Mouse (Mus musculus) liver, embryonic 12.5 days (tissue): ENCODE data around the gene Aqp9. TPM values are rescaled to one million over a fixed set of nuclear protein-coding genes. Genes with fewer than 3 reads are reported as not detected.

Experiments
- ATAC-seq: fragments of 200-750 bp; cut with Nextera tagmentation; 2 replicates; pipeline ENCODE4 v1.8.0; 2017; ENCODE audit warnings: moderate number of reproducible peaks, mild to moderate bottlenecking, moderate library complexity
- H3K27ac ChIP-seq: fragments of 300-500 bp; sonication (generic); 2 replicates; pipeline ENCODE4 v1.5.1; 2016; ENCODE audit warnings: mild to moderate bottlenecking
- H3K27me3 ChIP-seq: fragments of 300-500 bp; sonication (generic); replicated peaks from 2 replicates; pipeline ENCODE4 v1.6.1; 2016; ENCODE audit warnings: mild to moderate bottlenecking, moderate library complexity
- H3K36me3 ChIP-seq: fragments of 300-500 bp; sonication (generic); 2 replicates; pipeline ENCODE4 v1.6.1; 2016; ENCODE audit warnings: mild to moderate bottlenecking, moderate library complexity
- H3K4me1 ChIP-seq: fragments of 300-500 bp; sonication (generic); 2 replicates; pipeline ENCODE4 v1.6.1; 2016
- H3K4me2 ChIP-seq: fragments of 300-500 bp; sonication (generic); 2 replicates; pipeline ENCODE4 v1.6.1; 2016; ENCODE audit warnings: mild to moderate bottlenecking, moderate library complexity
- H3K4me3 ChIP-seq: fragments of 300-500 bp; sonication (generic); 2 replicates; pipeline ENCODE4 v1.5.1; 2016; ENCODE audit warnings: mild to moderate bottlenecking, moderate library complexity
- H3K9ac ChIP-seq: fragments of 300-500 bp; sonication (generic); 2 replicates; pipeline ENCODE4 v1.6.1; 2016; ENCODE audit warnings: mild to moderate bottlenecking, moderate library complexity
- H3K9me3 ChIP-seq: fragments of 300-500 bp; sonication (generic); replicated peaks from 2 replicates; pipeline ENCODE4 v1.6.1; 2016; ENCODE audit warnings: mild to moderate bottlenecking, moderate library complexity
- WGBS: fragments of 180-500 bp; shearing (Covaris S2); methylation state at CpG from one replicate; pipeline ENCODE4 v1.1.7; 2016; ENCODE audit not compliant: insufficient replicate concordance; 5-methylcytosine and 5-hydroxymethylcytosine counted together
- polyA plus RNA-seq: library from polyadenylated mRNA; unstranded; fragments of >200 nt; fragmentation: Nextera tagmentation; extraction: Ambion mirVana; gene quantifications from 2 replicates; pipeline ENCODE4 v1.2.1, GENCODE M21; 2016

Gene Aqp9
- polyA plus RNA-seq, 1 experiment from 2014 or later, result 10.3 TPM

DNA sequence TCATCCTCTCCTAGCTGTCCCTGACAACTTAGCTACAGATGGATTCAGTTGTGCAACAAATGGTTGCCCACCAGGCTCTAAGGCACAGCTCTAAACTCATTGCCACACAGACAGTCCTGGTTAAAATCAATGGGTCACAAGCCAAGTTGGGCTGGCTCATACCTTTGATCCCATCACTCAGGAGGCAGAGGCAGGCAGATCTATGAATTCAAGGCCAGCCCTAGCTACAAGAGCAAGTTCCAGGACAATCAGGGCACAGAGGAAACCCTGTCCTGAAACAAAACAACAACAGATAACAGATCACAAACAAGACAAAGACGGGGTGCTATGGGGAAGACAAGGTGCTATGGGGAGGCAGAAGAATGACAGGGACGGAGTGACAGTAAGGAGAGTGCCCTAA, 3.0 kb downstream of the Aqp9 start:
- peaks cover 90% of the 10 kb centered on the region for H3K4me1 ChIP-seq
- peak overlapping the region; percentile 33 for H3K4me3 ChIP-seq
- H3K27me3 ChIP-seq, result no peaks in the 10 kb centered on the region
- WGBS, result 28% methylated on average over 2 of the region's 2 CpGs
- H3K9me3 ChIP-seq, result no peaks in the 10 kb centered on the region
- peak overlapping the region; percentile 98 for H3K27ac ChIP-seq
- H3K9ac ChIP-seq, result peak overlapping the region; percentile 71
- peak; percentile 40 for ATAC-seq
- H3K4me2 ChIP-seq, result peak overlapping the region; percentile 67
- H3K36me3 ChIP-seq, result no peaks in the 10 kb centered on the region

DNA sequence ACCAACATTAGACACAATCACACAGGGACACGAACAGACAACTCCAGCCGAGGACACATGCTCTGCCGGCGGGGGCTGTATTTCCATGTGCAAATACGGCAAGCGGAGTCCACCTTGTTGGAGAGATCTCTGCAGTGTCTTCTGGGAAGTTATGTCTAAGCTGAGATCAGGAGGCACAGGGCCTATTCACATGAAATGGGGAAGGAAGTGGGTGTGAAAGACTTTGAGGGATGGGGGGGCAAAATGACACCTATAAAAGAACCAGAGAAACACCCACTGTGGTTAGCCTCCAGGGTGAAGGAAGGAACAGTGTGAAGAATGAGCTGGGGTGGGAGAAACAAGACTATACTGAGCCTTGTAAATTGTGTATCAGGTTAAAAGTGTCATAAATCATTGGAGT, 3.4 kb downstream of the Aqp9 start:
- peak overlapping the region; percentile 33; the same call in 1 of the 2 replicates for H3K4me3 ChIP-seq
- 32% methylated on average over 6 of the region's 6 CpGs for WGBS
- no peaks in the 10 kb centered on the region for H3K9me3 ChIP-seq
- H3K4me1 ChIP-seq, result peaks cover 92% of the 10 kb centered on the region
- peak overlapping the region; percentile 71 for H3K9ac ChIP-seq
- no peak for ATAC-seq
- H3K27ac ChIP-seq, result peak overlapping the region; percentile 98
- H3K36me3 ChIP-seq, result no peaks in the 10 kb centered on the region
- H3K27me3 ChIP-seq, result no peaks in the 10 kb centered on the region
- H3K4me2 ChIP-seq, result peak overlapping the region; percentile 67

DNA sequence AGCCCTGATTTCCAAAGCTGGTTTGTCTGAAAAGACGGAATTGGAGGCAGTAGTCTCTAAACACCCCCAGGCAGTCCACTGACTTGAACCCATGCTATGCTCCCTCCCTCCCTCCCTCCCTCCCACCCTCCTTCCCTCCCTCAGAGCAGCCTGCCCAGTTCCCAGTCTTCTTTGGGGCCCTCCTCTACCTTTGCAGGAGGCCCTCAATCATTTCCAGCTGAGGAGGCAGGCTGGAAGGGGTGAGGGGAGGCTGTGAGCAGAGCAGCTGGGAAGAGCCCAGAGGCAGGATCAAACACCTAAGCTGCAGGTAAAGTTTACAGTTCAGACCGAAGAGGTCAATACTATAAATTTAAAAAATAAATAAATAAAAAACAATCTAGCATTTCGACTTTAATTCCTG, 4.1 kb downstream of the Aqp9 start:
- WGBS, result 67% methylated on average over 3 of the region's 3 CpGs
- no peaks in the 10 kb centered on the region for H3K27me3 ChIP-seq
- ATAC-seq, result peak; percentile 5; the same call in 1 of the 2 replicates
- peak overlapping the region; percentile 71 for H3K9ac ChIP-seq
- H3K27ac ChIP-seq, result peak overlapping the region; percentile 98
- no peaks in the 10 kb centered on the region for H3K9me3 ChIP-seq
- H3K4me1 ChIP-seq, result peaks cover 98% of the 10 kb centered on the region
- no peaks in the 10 kb centered on the region for H3K36me3 ChIP-seq
- no peak overlapping the region for H3K4me3 ChIP-seq
- peak overlapping the region; percentile 67 for H3K4me2 ChIP-seq

DNA sequence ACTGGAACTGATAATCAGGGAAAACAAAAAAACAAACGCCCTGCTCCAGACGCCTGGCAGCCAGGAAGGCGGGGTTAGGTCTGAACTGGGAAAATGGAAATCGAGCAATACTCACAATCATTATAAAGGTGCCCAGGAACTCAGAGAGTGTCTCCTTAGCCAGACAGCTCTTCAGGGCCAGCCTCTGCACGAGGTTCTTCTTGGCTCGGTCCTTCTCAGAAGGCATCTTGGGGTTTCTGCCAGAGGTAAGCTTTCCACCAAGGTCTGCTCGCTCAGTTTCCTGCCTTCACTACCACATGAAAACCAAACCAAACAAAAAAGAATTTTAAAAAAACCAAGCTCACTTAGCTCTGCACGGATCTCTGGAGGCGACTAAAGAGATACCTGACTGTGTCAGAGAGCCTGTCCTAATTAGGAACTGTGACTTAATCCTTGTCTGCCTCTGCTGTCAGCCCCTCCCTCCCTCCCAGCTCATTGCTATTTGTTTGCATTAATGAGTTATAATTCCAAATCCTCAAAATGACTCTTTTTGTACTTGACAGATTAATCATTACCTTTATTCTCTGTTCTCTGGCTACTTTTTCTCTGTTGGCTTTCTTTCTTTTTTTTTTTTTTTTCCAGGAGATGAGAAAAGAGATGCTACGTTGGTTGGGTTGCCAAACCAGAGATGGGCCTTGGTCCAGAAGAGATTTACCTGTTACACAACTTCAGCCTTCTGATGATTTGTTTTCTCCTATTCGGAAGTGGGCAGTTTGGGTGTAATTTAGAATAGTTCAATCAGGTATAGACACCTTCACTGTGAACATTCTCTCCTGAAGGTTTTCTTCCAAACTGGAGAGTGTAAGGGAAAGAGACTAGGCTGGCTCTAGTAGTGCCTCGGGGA, 5.4 kb downstream of the Aqp9 start:
- ATAC-seq, result no peak
- Histone ChIP-seq H3K27ac (peak overlapping the region; percentile 98), H3K9me3 (no peaks in the 10 kb centered on the region), H3K9ac (peak overlapping the region; percentile 71), H3K4me3 (peak overlapping the region; percentile 45), H3K4me2 (peak overlapping the region; percentile 67), H3K4me1 (peaks cover 98% of the 10 kb centered on the region), H3K27me3 (no peaks in the 10 kb centered on the region), H3K36me3 (no peaks in the 10 kb centered on the region)
- WGBS, result 36% methylated on average over 12 of the region's 12 CpGs

DNA sequence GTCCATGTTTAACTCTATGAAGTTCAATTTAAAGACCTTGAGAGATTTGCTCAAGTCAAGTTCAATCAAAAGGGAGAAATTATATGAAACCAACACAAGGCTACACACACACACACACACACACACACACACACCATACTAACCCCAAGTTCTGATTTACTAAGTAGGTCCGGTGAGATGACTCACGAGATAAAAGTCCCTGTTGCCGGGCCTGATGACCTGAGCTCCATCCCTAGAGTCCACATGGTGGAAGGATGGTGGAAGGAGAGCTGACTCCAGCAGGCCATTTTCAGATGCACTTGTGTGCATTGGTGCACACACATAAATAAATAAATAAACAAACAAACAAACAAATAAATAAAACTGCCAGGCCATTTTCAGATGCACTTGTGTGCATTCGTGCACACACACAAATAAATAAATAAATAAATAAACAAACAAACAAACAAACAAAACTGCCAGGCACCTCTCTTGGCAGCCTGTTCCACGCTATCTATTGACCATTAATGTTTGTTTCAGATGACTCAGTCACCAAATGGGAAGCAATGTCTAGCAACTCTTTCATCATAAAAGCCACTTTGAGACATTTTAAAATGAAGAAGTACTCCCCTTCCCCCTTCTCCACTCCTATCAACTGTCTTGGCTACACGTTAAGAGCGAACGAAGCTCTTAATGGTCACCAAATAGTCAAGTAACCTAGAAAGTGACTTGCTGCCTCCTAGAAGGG, 6.2 kb downstream of the Aqp9 start:
- H3K4me3 ChIP-seq, result peak overlapping the region; percentile 45
- peak overlapping the region; percentile 71 for H3K9ac ChIP-seq
- 36% methylated on average over 8 of the region's 8 CpGs for WGBS
- H3K27me3 ChIP-seq, result no peaks in the 10 kb centered on the region
- peaks cover 99% of the 10 kb centered on the region for H3K4me1 ChIP-seq
- H3K27ac ChIP-seq, result peak overlapping the region; percentile 98
- no peaks in the 10 kb centered on the region for H3K9me3 ChIP-seq
- H3K36me3 ChIP-seq, result no peaks in the 10 kb centered on the region
- ATAC-seq, result no peak
- peak overlapping the region; percentile 67 for H3K4me2 ChIP-seq

DNA sequence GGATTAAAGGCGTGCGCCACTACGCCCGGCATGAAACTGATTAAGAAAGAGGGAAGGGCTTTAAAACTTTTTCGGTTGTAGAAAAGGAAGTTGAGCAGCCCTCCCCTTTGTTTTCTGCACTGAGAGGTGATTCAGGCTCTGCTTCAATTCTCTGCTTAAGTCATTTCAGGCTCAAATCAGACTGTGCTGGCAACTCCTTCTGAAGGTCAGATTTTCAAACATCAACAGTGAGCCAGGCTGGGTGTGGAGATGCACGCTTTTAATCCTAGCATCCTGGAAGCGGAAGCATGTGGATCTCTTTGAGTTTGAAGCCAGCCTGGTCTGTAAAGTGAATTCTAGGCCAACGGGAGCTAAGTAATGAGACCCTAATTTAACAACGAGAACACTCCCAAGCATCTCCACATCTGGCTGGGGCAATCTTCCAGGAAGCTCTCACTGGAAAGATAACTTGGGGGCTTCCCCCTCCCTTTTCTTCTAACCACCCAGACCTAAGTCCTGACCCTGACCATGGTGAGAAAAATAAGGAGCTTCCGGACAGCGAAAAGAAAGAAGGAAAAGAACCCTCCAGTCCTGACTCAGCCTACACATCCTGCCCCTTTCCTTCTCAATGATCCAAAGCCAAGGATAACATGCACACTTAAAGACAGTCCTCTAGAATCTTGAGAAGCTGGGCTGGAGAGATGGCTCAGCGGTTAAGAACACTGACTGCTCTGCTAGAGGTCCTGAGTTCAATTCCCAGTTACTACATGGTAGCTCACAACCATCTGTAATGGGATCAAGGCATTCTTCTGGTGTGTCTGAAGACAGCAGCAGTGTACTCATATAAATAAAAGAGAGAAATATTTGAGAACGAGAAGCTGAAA, 7.4 kb downstream of the Aqp9 start:
- H3K4me2 ChIP-seq, result peak overlapping the region; percentile 67
- no peak for ATAC-seq
- no peaks in the 10 kb centered on the region for H3K9me3 ChIP-seq
- no peaks in the 10 kb centered on the region for H3K36me3 ChIP-seq
- peak overlapping the region; percentile 49 for H3K9ac ChIP-seq
- peaks cover 99% of the 10 kb centered on the region for H3K4me1 ChIP-seq
- no peaks in the 10 kb centered on the region for H3K27me3 ChIP-seq
- H3K4me3 ChIP-seq, result peak overlapping the region; percentile 16; the same call in 1 of the 2 replicates
- H3K27ac ChIP-seq, result peak overlapping the region; percentile 96
- WGBS, result 45% methylated on average over 13 of the region's 13 CpGs

DNA sequence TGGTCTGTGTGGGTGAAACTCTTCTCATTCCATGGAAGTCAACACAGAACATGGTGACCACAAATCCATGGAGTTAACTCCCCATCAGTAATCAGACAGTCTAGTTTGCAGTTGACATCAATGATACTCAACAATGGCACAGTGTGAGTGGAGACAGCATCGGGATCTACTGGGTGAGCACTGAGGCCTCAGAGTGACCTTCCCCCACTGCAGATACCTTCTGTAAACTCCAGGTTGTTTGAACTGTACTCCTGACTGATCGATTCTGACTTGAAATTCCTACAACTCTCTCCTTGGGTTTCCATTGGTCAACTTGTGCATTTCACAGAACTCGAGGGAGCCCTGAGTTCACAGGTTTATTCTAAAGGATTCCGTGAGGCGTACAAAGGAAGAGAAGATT, 8.8 kb downstream of the Aqp9 start:
- H3K27ac ChIP-seq, result peak overlapping the region; percentile 96
- no peaks in the 10 kb centered on the region for H3K36me3 ChIP-seq
- no peaks in the 10 kb centered on the region for H3K27me3 ChIP-seq
- H3K9me3 ChIP-seq, result no peaks in the 10 kb centered on the region
- H3K4me2 ChIP-seq, result no peak overlapping the region
- H3K9ac ChIP-seq, result 0 out of 2 replicates have a peak overlapping the region, but pooled peaks have one; percentile 33
- peaks cover 99% of the 10 kb centered on the region for H3K4me1 ChIP-seq
- 79% methylated on average over 5 of the region's 5 CpGs for WGBS
- ATAC-seq, result no peak
- no peak overlapping the region for H3K4me3 ChIP-seq

DNA sequence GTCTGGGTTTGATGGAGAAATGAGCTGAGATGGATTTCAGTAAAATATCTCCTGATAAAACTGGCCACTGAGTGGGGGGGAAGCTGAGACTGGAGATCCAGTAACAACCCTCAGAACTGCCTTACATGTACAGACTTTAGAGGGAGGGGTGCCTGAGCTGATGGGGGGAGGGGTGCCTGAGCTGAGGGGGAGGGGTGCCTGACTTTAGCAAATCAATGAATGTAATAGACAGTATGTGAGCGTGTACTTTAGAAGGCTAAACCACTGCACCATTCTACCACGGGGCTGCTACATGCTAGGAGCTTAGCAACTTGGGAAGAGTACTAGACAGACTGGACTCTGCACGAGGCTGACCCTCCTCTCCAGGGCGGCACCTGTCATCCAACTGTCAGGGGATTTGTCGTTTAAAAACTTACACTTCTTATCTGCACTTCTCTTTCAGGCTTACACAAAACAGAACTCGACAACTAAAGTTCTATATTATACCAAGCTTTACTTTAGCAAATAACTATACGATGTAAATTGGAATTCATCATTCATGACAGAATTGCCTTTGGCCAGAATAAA, 9.3 kb downstream of the Aqp9 start:
- WGBS, result 54% methylated on average over 7 of the region's 7 CpGs
- peak overlapping the region; percentile 74 for H3K9ac ChIP-seq
- no peaks in the 10 kb centered on the region for H3K27me3 ChIP-seq
- peaks cover 99% of the 10 kb centered on the region for H3K4me1 ChIP-seq
- H3K27ac ChIP-seq, result peak overlapping the region; percentile 96
- no peak for ATAC-seq
- no peaks in the 10 kb centered on the region for H3K9me3 ChIP-seq
- no peak overlapping the region for H3K4me3 ChIP-seq
- no peaks in the 10 kb centered on the region for H3K36me3 ChIP-seq
- H3K4me2 ChIP-seq, result peak overlapping the region; percentile 63

DNA sequence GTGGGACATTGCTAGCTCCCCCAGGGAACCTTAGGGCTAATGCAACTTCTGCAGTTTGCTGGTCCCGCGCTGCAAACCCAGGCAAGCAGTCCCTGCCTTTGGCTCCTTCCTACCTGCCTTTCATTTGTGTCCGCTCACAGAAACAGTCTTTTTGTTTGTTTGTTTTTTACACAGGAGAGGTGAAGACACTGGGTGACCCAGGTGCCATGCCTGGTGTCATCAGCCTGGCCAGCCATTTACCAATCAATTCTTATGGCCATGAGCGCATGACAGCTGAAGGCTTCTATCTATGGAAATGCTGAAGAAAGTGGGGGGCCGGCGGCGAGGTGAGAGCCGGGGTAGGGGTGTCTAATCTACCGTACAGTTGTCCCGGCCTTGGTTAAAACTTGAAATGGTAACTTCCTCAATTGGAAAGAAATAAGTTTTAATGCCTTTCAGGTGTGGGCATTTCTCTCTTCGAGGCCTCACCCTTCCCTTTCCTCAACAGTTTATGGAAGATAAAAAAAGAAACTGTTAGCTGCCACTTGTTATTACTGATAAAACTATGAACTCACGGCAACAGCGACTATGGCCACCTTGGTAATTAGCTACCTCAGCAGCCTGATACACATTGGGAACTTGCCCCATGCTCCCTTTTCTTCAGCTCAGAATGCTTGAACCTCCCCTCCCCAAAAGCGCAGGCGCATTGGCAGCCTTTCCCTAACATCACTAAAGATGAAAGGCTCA, 10.4 kb downstream of the Aqp9 start:
- peak; percentile 63 for ATAC-seq

DNA sequence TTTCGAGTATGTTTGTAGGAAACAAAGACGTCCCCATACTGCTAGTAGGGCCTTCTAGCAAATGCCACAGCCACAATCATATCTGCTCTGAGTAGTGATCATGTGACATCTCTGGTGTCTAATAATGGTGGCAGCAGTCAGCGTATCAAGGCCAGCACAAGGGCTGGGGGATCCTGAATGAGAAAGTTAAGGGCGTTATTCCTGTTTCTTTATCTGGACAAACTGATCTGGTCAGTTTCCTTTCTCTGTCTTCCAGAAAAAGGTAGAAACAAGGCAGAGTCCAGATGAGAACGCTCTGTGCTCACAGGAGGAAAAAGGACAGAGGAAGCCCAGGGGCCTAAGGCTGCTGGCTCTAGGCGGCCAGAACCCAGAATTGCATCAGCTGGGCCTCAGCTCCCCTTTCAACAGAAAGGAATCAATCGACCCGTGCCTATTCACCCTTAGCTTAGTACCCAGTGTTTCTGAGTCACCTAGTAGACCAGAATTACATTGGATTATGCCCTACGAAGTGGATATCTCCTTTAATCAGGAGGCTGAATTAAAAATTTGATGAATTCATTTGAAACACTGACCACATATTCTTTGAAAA, 11.9 kb downstream of the Aqp9 start:
- Histone ChIP-seq H3K36me3 (no peaks in the 10 kb centered on the region), H3K9ac (peak overlapping the region; percentile 74), H3K9me3 (no peaks in the 10 kb centered on the region), H3K27ac (peak overlapping the region; percentile 96), H3K4me3 (no peak overlapping the region), H3K4me2 (peak overlapping the region; percentile 63), H3K4me1 (peaks cover 86% of the 10 kb centered on the region), H3K27me3 (no peaks in the 10 kb centered on the region)
- ATAC-seq, result peak; percentile 79
- 32% methylated on average over 9 of the region's 9 CpGs for WGBS

More for the DNA sequence above, 10.4 kb downstream of the Aqp9 start:
- Histone ChIP-seq H3K4me3 (peak overlapping the region; percentile 20), H3K4me1 (peaks cover 93% of the 10 kb centered on the region), H3K4me2 (peak overlapping the region; percentile 63), H3K9me3 (no peaks in the 10 kb centered on the region), H3K27ac (peak overlapping the region; percentile 96), H3K27me3 (no peaks in the 10 kb centered on the region), H3K36me3 (no peaks in the 10 kb centered on the region), H3K9ac (peak overlapping the region; percentile 74)
- WGBS, result 40% methylated on average over 15 of the region's 15 CpGs
